Comparison of ENCODE assay signal across 9 mouse cellular contexts in genomic region chr3:107550409-107551049, GRCm38 (mm10). TPM values are rescaled to one million over a fixed set of nuclear protein-coding genes. Genes with fewer than 3 reads are reported as not detected.
DNase-seq lines count a peak whose midpoint lies in the region; ATAC-seq and TF ChIP-seq lines count a peak whose summit lies in the region.
"Had no signal": no experiment of that assay in that cellular context is flagged by ENCODE, and none has a peak within 500 bp of the region (broad histone marks: within the 10 kb centered on the region; RNA-seq: fewer than 3 reads in every experiment).

No protein-coding gene starts in this region.

- TF ChIP-seq POLR2A in thymus, adult 2 months (IDR thresholded peaks at IDR 0.05; ENCODE audit: control insufficient read depth, extremely low read depth, insufficient read depth, low read length, poor library complexity): no peak

- ATAC-seq in cerebellum, adult (ENCODE audit: insufficient number of reproducible peaks, low FRiP score, low TSS enrichment): no peak; the same call in 1 of the 2 replicates
- ATAC-seq in hindbrain, postnatal 0 days: 0 out of 2 replicates have a peak, but pooled peaks have one; percentile 41
- no peak; the same call in 1 of the 2 replicates for ATAC-seq in lung, postnatal 0 days

- no peaks in the 10 kb centered on the region for H3K4me1 ChIP-seq in thymus, adult 2 months (replicated peaks; ENCODE audit: control insufficient read depth, insufficient read depth, low read length)
- 0 out of 2 replicates have a peak, but pooled peaks cover 13% of the 10 kb centered on the region for H3K4me1 ChIP-seq in hindbrain, postnatal 0 days (ENCODE audit: insufficient read depth, low read length)
- no peaks in the 10 kb centered on the region for H3K4me1 ChIP-seq in lung, postnatal 0 days (ENCODE audit: insufficient read depth, low read depth, low read length)

- no peak for TF ChIP-seq EP300 in lung, postnatal 0 days (IDR thresholded peaks at IDR 0.05)

- H3K36me3 ChIP-seq in thymus, adult 2 months (ENCODE audit: control insufficient read depth, insufficient read depth, low read length): no peaks in the 10 kb centered on the region
- H3K36me3 ChIP-seq in hindbrain, postnatal 0 days (ENCODE audit: insufficient read depth, low read length): no peaks in the 10 kb centered on the region
- no peaks in the 10 kb centered on the region for H3K36me3 ChIP-seq in lung, postnatal 0 days (ENCODE audit: insufficient read depth, low read length)
- H3K36me3 ChIP-seq in splenic B cell, adult 2 months (ENCODE audit: control insufficient read depth, insufficient read depth, low read length, poor library complexity, severe bottlenecking): no peaks in the 10 kb centered on the region

- H3K27me3 ChIP-seq in thymus, adult 2 months (ENCODE audit: control insufficient read depth, insufficient read depth, low read length): no peaks in the 10 kb centered on the region
- no peaks in the 10 kb centered on the region for H3K27me3 ChIP-seq in hindbrain, postnatal 0 days (ENCODE audit: insufficient read depth, low read length)
- H3K27me3 ChIP-seq in lung, postnatal 0 days (replicated peaks; ENCODE audit: insufficient read depth, low read length): no peaks in the 10 kb centered on the region
- H3K27me3 ChIP-seq in splenic B cell, adult 2 months (ENCODE audit: control insufficient read depth, insufficient read depth, low read length, poor library complexity, severe bottlenecking): no peaks in the 10 kb centered on the region

- H3K4me2 ChIP-seq in hindbrain, postnatal 0 days (ENCODE audit: low read depth, low read length): no peak overlapping the region
- no peak overlapping the region for H3K4me2 ChIP-seq in lung, postnatal 0 days (replicated peaks; ENCODE audit: low read depth, low read length)

- H3K9ac ChIP-seq in hindbrain, postnatal 0 days (replicated peaks; ENCODE audit: low read length): no peak overlapping the region
- H3K9ac ChIP-seq in lung, postnatal 0 days (replicated peaks; ENCODE audit: low read depth): no peak overlapping the region

- no peak overlapping the region for H3K4me3 ChIP-seq in thymus, adult 2 months (ENCODE audit: control insufficient read depth, insufficient read depth, low read length)
- H3K4me3 ChIP-seq in hindbrain, postnatal 0 days (ENCODE audit: low read length): no peak overlapping the region
- no peak overlapping the region for H3K4me3 ChIP-seq in lung, postnatal 0 days (ENCODE audit: low read depth, low read length)

- no peak overlapping the region for H3K27ac ChIP-seq in thymus, adult 2 months (ENCODE audit: control insufficient read depth, insufficient read depth, low read length)
- no peak overlapping the region for H3K27ac ChIP-seq in hindbrain, postnatal 0 days
- no peak overlapping the region for H3K27ac ChIP-seq in lung, postnatal 0 days (ENCODE audit: low read length)

- no peak for TF ChIP-seq CTCF in thymus, adult 2 months (IDR thresholded peaks at IDR 0.05; ENCODE audit: borderline replicate concordance, control insufficient read depth, extremely low read depth, insufficient read depth, low read length, poor library complexity)
- peak; percentile 83 for TF ChIP-seq CTCF in hindbrain, postnatal 0 days (IDR thresholded peaks at IDR 0.05; ENCODE audit: low read depth)
- peak; percentile 80 for TF ChIP-seq CTCF in lung, postnatal 0 days (IDR thresholded peaks at IDR 0.05)

- 76% methylated on average over 17 of the region's 17 CpGs for WGBS in thymus, adult 2 months
- 71% methylated on average over 17 of the region's 17 CpGs for WGBS in hindbrain, postnatal 0 days
- WGBS in lung, postnatal 0 days: 73% methylated on average over 17 of the region's 17 CpGs

- DNase-seq in cerebellum, adult 11 months: peak; percentile 66
- peak; percentile 39 for DNase-seq in thymus, adult 2 months
- DNase-seq in thymus, adult 18-20 months: no peak
- DNase-seq in embryo, embryonic 10 days (ENCODE audit: low spot score): peak; percentile 84
- DNase-seq in hindbrain, postnatal 0 days (ENCODE audit: low spot score): peak; percentile 91
- peak; percentile 62 for DNase-seq in lung, postnatal 0 days (ENCODE audit: low spot score)
- DNase-seq in splenic B cell, adult 2 months (ENCODE audit: low read depth, low spot score): peak; percentile 29

- H3K9me3 ChIP-seq in hindbrain, postnatal 0 days (ENCODE audit: low read length): no peaks in the 10 kb centered on the region
- no peaks in the 10 kb centered on the region for H3K9me3 ChIP-seq in lung, postnatal 0 days (ENCODE audit: low read length)

RNA-seq across cellular contexts. Expression of gene Ubl4b, which starts 4.3 kb away (rescaled TPM):
- polyA plus RNA-seq in thymus, adult 2 months (2012; rRNA removed): 0.07 and 0.09 TPM in 2 replicates
- not detected in 2 replicates for total RNA-seq in hindbrain, postnatal 0 days (2014; rRNA removed)
- not detected in 2 replicates for polyA plus RNA-seq in hindbrain, postnatal 0 days (2015; fragmentation: Nextera tagmentation; extraction: Ambion mirVana)
- polyA plus RNA-seq in lung, postnatal 0 days (2015; fragmentation: Nextera tagmentation; extraction: Ambion mirVana): not detected in 2 replicates
- total RNA-seq: layer of hippocampus, adult 8-10 months had no signal

RNA-seq across cellular contexts. Expression of gene Slc6a17, which starts 32.7 kb away (rescaled TPM):
- 0.46 and 0.53 TPM in 2 replicates for polyA plus RNA-seq in thymus, adult 2 months (2012; rRNA removed)
- 66.3 and 71.8 TPM in 2 replicates for total RNA-seq in hindbrain, postnatal 0 days (2014; rRNA removed)
- 18.9 and 20.6 TPM in 2 replicates for polyA plus RNA-seq in hindbrain, postnatal 0 days (2015; fragmentation: Nextera tagmentation; extraction: Ambion mirVana)
- 0.38 and 0.84 TPM in 2 replicates for polyA plus RNA-seq in lung, postnatal 0 days (2015; fragmentation: Nextera tagmentation; extraction: Ambion mirVana)

RNA-seq across cellular contexts. Expression of gene Alx3, which starts 44.3 kb away (rescaled TPM):
- polyA plus RNA-seq in thymus, adult 2 months (2012; rRNA removed): 0.20 and 0.27 TPM in 2 replicates
- total RNA-seq in hindbrain, postnatal 0 days (2014; rRNA removed): 0.16 TPM in 1 of 2 replicates, not detected in the other
- 0.45 TPM in 2 replicates for polyA plus RNA-seq in hindbrain, postnatal 0 days (2015; fragmentation: Nextera tagmentation; extraction: Ambion mirVana)
- not detected in 2 replicates for polyA plus RNA-seq in lung, postnatal 0 days (2015; fragmentation: Nextera tagmentation; extraction: Ambion mirVana)

Comparison
In these comparisons a context has a peak if more than half of its experiments do, and no peak if none do; other contexts are left out.
1. DNase-seq: peak in cerebellum, adult 11 months (single experiment), thymus, adult 2 months (single experiment), embryo, embryonic 10 days (single experiment), hindbrain, postnatal 0 days (single experiment), lung, postnatal 0 days (single experiment) and splenic B cell, adult 2 months (single experiment); none in thymus, adult 18-20 months (0 of 2).
2. RNA of gene Slc6a17, which starts 32.7 kb away (polyA plus RNA-seq): 18.9 to 20.6 TPM in hindbrain, postnatal 0 days; 0.38 to 0.84 TPM in lung, postnatal 0 days and 0.46 to 0.53 TPM in thymus, adult 2 months; every median in the first group is over 10 times any median in the second.